Mouse (Mus musculus) c-Kit-negative CD71-positive TER-119-positive erythroid progenitor cells, embryonic 14.5 days (primary cell): ENCODE results near the gene Suclg2.
"Not testable (repeated sequence)": the region's sequence is repeated elsewhere in the genome, so short reads cannot be mapped to it uniquely, and the experiment has no call there.

Source experiments
- DNase-seq: peaks from one replicate; pipeline ENCODE4 v3.0.0-alpha.2; 2013; ENCODE audit warnings: low read depth, low spot score

The Suclg2 gene

GRCm38 (mm10) chr6:95621821-95622220 lies 96.8 kb downstream of the Suclg2 start:
- DNase-seq: no peak

- DNase-seq: no peak
These were observed 97.8 kb downstream of the Suclg2 start for GRCm38 (mm10) chr6:95620804-95621203.

GRCm38 (mm10) chr6:95619817-95620216 lies 98.8 kb downstream of the Suclg2 start:
- DNase-seq: no peak

- DNase-seq: no peak
These were observed 100.2 kb downstream of the Suclg2 start for GRCm38 (mm10) chr6:95618434-95618833.

- no peak for DNase-seq
These were observed 105.4 kb downstream of the Suclg2 start for GRCm38 (mm10) chr6:95613228-95613627.

- no peak for DNase-seq
These were observed 106.1 kb downstream of the Suclg2 start for GRCm38 (mm10) chr6:95612412-95613022.

GRCm38 (mm10) chr6:95611059-95611458 lies 107.5 kb downstream of the Suclg2 start:
- DNase-seq: no peak

GRCm38 (mm10) chr6:95608123-95608522 lies 110.5 kb downstream of the Suclg2 start:
- no peak for DNase-seq

- DNase-seq: not testable (repeated sequence)
These were observed 117.9 kb downstream of the Suclg2 start for GRCm38 (mm10) chr6:95600731-95601130.

- no peak for DNase-seq
These were observed 121.5 kb downstream of the Suclg2 start for GRCm38 (mm10) chr6:95596766-95597750.

GRCm38 (mm10) chr6:95595852-95596251 lies 122.7 kb downstream of the Suclg2 start:
- DNase-seq: no peak

- no peak for DNase-seq
These were observed 124.4 kb downstream of the Suclg2 start for GRCm38 (mm10) chr6:95594239-95594638.

- no peak for DNase-seq
These were observed 126.2 kb downstream of the Suclg2 start for GRCm38 (mm10) chr6:95592396-95592795.

GRCm38 (mm10) chr6:95590463-95590862 lies 128.1 kb downstream of the Suclg2 start:
- DNase-seq: no peak

GRCm38 (mm10) chr6:95587108-95587796 lies 131.3 kb downstream of the Suclg2 start:
- DNase-seq: no peak

GRCm38 (mm10) chr6:95581893-95582292 lies 136.7 kb downstream of the Suclg2 start:
- DNase-seq: no peak

- no peak for DNase-seq
These were observed 138.8 kb downstream of the Suclg2 start for GRCm38 (mm10) chr6:95579792-95580191.

GRCm38 (mm10) chr6:95575531-95575930 lies 143.1 kb downstream of the Suclg2 start:
- no peak for DNase-seq

- no peak for DNase-seq
These were observed 143.7 kb downstream of the Suclg2 start for GRCm38 (mm10) chr6:95574867-95575266.

GRCm38 (mm10) chr6:95574389-95574788 lies 144.2 kb downstream of the Suclg2 start:
- no peak for DNase-seq

GRCm38 (mm10) chr6:95573035-95573759 lies 145.4 kb downstream of the Suclg2 start:
- no peak for DNase-seq
